Mouse (Mus musculus): ENCODE results near the gene Chil3.
"Not testable (repeated sequence)": the region's sequence is repeated elsewhere in the genome, so short reads cannot be mapped to it uniquely, and the experiment has no call there.

The Chil3 gene

GRCm38 (mm10) chr3:106167464-106167863 is at the start of gene Chil3:
TSS of gene Chil3 (minus strand) at chr3:106167564.
- DNase-seq (ENCODE audit: low spot score) = no peak

- not testable (repeated sequence) for DNase-seq (ENCODE audit: low spot score)
Measured at GRCm38 (mm10) chr3:106198030-106198429, 30.7 kb upstream of the Chil3 start.

DNA sequence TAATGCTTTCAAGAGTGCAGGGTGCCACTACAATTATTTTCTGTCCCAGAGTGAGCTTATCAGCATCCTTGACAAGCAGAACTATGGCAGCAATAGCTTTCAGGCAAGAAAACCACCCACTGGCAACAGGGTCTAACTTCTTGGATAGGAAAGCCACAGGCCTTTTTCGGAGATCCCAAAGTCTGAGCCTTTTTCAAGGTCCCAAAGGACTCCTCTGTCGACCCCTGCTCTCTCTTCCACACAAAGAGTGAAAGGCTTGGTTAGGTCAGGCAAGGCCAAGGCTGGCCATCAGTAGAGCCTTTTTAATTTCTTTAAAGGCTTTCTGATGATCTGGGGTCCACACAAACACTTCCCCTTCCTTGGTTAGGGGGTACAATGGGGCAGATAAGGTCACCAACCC is 29.9 kb upstream of the Chil3 start:
- DNase-seq (ENCODE audit: low spot score) = not testable (repeated sequence)

GRCm38 (mm10) chr3:106196276-106196675 is 28.9 kb upstream of the Chil3 start:
- DNase-seq (ENCODE audit: low spot score) = no peak

DNA sequence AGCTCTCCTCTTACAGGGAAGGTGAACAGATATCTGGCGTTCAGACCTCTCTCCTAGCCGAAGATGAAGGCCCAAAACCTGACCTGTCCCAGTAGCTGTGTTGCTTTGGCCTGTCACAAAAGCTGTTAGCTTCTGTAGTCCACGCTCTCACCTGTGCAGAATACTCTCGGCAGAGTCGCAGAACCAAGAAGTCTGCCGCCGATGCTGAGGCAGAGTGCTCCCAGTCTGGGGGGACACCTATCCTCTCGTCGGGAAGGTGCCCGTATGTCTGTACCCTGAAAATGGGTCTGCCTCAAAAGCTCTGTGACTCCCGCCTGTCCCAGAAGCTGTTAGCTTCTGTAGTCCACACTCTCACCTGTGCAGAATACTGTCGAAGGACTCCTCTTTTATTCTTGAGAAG is 28.1 kb upstream of the Chil3 start:
- no peak for DNase-seq (ENCODE audit: low spot score)

DNA sequence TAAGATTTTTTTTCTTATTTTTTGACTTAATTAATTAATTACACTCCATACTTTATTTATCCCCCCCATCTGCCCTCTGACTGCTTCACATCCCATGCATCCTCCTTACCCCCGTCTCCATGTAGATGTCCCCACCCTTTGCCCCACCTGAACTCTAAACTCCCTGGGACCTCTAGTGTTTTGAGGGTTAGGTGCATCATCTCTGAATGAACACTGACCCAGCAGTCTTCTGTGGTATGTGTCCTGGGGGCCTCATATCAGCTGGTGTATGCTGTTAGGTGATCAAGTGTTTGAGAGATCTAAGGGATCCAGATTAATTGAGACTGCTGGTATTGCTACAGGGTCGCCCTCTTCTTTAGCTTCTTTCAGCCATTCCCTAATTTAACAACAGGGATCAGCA is 20.6 kb upstream of the Chil3 start:
- DNase-seq (ENCODE audit: low spot score) = no peak

- no peak for DNase-seq (ENCODE audit: low spot score)
Measured at GRCm38 (mm10) chr3:106177509-106178189, 10.3 kb upstream of the Chil3 start.

GRCm38 (mm10) chr3:106174971-106175370 is 7.6 kb upstream of the Chil3 start:
- DNase-seq (ENCODE audit: low spot score) = not testable (repeated sequence)

- DNase-seq (ENCODE audit: low spot score) = peak; percentile 45
Measured at GRCm38 (mm10) chr3:106172506-106172905, 5.1 kb upstream of the Chil3 start.

GRCm38 (mm10) chr3:106171135-106171731 is 3.9 kb upstream of the Chil3 start:
- no peak for DNase-seq (ENCODE audit: low spot score)

DNA sequence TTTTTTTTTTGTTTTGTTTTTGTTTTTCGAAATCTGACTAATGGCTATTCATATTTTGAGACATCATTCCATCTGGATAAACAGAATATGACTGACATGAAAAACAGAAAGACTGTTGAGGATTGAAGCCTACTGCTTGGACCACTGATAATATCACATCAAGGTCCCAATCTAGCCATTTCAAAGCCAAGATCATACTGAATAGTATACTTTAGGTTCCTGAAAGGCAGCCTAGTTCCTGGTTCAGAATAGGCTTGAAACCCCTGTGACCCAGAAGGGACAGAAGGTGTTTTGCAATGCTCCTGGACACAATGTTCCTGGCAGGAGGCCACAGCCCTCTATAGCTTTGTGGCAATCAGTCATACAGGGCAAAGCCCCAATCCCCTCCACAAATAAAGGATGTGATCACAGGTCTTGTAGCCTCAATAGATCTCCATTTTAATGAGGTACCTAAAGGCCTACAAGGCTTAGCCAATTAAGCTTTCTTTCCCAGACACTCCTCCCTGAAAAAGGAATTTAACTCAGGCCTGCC is 3.2 kb upstream of the Chil3 start:
- peak; percentile 34 for DNase-seq (ENCODE audit: low spot score)

- no peak for DNase-seq (ENCODE audit: low spot score)
Measured at GRCm38 (mm10) chr3:106154413-106154812, 13.0 kb downstream of the Chil3 start.

DNA sequence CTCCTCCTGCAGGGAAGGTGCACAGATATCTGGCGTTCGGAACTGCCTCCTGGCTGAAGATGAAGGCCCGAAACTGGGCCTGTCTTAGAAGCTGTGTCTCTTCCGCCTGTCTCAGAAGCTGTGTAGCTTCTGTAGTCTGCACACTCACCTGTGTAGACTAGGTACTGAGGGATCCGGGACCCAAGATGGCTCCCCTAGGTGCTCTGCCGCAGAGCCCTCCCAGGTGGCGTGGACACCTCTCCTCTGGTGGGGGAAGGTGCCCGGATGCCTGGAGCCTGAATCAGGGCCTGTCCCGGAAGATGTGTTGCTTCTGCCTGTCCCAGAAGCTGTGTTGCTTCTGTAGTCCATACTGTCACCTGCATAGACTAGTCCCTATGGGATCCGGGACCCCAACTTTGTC is 23.3 kb downstream of the Chil3 start:
- DNase-seq (ENCODE audit: low spot score) = no peak

DNA sequence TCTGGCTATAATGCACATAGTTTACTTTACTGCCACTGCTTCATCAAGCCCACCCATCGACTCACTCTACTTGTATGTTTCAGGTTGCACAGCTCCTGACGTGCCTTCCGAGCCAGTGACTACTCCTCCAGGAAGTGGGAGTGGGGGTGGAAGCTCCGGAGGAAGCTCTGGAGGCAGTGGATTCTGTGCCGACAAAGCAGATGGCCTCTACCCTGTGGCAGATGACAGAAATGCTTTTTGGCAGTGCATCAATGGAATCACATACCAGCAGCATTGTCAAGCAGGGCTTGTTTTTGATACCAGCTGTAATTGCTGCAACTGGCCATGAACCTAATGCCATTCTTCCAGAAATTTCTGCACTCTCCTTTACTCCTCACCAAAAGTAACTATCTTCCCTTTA is 35.7 kb downstream of the Chil3 start:
- DNase-seq (ENCODE audit: low spot score) = no peak

DNA sequence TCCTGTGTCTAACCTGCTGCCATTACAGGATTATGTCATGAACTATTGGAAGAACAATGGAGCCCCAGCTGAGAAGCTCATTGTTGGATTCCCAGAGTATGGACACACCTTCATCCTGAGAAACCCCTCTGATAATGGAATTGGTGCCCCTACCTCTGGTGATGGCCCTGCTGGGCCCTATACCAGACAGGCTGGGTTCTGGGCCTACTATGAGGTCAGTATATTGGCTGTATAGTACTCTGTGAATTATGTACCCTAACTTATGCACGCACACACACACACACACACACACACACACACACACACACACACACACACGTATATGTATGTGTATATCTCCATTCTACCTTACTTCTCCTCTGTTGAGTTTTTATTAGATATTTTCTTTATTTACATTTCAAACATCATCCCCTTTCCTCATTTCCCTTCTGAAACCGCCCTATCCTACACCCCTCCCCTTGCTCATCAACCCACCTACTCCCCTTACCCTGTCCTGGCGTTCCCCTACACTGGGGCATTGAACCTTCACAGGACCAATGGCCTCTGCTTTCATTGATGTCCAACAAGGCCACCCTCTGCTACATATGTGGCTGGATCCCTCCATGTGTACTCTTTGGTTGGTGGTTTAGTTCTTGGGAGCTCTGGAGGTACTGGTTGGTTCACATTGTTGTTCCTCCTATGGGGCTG is 38.4 kb downstream of the Chil3 start:
- no peak for DNase-seq (ENCODE audit: low spot score)

- no peak for DNase-seq (ENCODE audit: low spot score)
Measured at GRCm38 (mm10) chr3:106126999-106127398, 40.4 kb downstream of the Chil3 start.

DNA sequence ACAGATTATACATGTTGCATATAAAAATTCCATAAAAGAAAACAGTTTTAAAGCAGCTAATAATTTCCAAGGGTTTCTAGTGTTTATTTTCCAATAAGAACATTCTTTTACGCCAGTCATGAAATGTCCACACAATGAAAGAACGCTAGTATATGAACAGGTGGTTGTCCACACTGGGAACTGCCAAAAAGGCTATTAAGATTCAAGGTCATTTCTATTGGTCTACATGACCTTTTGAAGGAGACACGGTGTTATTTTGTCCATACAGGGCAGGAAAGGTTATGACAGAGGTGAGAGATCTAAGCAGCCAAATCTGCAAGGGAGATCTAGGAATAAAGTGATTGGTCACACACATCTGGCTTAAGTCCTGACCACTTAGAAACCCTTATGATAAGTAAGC is 54.4 kb downstream of the Chil3 start, which contains the start of gene Chia1:
Gene Chia1 (plus strand): TSS at position 301 of the 400 bp plus-strand sequence.
- no peak for DNase-seq (ENCODE audit: low spot score)

Measured in adipocyte (in vitro differentiated cells).